Mouse (Mus musculus) urinary bladder, adult 2 months (tissue): Measurements from ENCODE around the gene Cacng1. TPM values are rescaled to one million over a fixed set of nuclear protein-coding genes. Genes with fewer than 3 reads are reported as not detected.

Experiments used
- DNase-seq: peaks from one replicate; pipeline ENCODE4 v3.0.0; 2022; ENCODE audit warnings: low spot score
- polyA plus RNA-seq: library from polyadenylated mRNA; depleted of rRNA; stranded (reverse); fragments of >200 nt; gene quantifications from 2 replicates; pipeline ENCODE4 v1.2.3, GENCODE M21; 2012; rRNA removed

The Cacng1 gene
- polyA plus RNA-seq = 0.06 TPM in 2 replicates

DNA sequence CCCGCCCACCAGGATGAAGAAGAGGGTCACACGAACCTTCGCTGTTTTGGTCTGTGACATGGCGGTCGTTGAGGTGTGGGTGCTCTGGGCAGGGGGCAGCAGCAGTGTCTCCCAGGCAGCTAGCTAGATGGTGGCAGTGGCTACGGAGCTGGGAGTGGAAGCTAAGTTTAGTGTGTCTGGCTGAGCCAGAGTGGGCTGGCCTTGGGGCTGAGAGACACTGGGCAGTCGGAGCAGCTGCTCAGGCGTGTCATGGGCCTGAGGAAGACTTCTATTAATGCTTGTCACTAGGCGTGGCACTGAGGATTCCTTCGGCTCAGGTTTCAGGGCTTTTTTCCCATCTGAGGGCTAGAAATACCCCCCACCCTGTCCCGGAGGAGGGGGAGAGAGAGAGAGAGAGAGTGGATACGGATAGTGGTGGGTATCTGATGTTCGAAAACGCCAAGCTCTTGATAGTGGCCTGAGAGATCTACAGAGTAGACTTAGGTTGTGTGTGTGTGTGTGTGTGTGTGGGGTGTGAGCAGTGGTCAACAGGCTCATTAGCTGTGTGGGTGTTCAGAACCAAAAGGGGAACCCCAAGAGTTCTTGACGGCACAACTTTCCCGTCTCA, at the start of gene Cacng1:
Gene Cacng1, minus strand, starts transcription at position 191 of the 607 bp plus-strand sequence.
- DNase-seq = no peak

DNA sequence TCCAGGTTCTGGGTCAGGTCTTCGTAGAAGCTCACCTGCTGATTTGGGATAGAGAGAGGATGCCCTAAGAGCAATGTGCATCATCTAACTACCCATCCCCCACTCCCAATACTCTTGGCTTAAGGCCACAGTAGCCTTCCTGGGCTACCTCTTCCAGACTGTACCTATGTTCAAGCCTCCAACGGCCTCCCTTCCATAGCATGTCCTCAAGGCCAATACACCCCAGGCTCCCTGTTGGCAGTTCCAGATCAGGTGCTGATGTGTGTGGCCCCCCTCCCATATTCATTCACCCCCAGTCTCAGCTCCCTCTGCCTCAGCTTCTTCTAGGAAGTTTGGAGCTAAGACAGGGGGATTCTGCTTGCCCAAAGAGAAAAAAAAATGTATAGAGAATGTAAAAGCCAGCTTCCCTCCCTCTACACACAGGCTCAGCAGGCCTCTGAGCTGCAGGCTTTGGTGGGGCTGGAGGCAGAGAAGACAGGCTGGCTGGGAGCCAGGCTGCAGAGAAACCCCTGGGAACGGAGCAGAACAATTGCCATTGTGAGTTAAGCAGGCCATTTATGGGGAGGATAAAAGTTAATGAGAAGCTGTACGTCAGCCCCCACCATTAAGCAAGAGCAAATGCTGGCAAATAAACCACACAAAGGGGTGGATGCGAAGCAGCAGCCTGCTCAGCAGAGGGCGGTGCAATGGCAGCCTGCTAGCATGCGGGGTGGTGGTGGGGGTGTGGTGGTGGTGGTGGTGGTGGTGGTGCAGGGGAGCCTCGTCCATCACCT, 46.6 kb upstream of the Cacng1 start:
- DNase-seq = no peak

DNA sequence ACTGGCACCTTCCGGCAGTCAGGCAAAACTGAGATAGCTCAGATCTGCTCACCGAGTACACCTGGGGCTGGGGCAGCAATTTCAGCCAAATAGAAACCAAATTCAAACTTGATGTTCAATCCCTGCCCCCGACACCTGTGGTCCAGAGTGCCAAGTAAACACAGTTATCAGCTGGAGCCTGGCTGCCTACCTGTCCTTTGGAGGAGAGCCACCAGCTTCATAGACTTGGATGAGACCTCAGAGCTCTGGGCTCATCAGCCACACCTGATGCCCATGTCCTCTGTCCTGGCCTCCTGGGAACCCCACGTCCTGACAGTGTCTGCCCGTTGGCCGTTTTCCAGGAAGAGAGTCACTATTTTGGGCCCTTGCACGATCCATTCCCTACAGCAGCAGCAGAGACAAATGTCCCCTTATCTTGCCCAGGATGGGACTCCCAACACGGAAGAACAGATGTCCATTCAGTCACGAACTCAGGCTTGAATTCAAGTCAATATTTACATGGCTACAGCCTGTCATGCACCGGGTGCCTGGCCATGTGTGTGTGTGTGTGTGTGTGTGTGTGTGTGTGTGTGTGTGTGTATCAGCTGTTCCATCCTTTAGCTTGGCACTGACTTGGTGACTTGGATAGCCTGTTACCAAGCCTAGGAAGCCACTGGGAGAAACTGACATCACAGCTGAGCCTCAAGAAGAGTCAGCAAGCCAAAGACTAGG, 45.6 kb upstream of the Cacng1 start:
- no peak for DNase-seq

DNA sequence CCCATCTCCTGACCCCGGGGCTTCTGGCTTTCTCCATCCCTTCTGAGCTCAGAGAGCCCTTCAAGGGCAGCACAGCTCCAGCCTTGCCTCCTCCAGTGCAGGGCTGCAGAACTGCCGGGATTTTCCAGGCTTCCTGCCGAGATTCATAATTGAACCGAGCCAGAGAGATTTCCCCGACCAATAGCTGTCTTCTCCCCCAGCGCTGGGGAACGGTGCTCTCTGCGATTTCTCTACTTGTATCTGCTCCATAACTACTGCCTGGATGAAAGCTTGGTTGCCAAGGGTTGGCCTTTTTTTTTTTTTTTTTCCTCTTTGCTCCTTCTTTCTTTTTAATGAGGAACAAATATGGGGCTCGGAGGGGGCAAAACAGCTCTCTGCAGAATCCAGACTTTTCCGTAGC, 43.7 kb upstream of the Cacng1 start:
- DNase-seq = no peak

DNA sequence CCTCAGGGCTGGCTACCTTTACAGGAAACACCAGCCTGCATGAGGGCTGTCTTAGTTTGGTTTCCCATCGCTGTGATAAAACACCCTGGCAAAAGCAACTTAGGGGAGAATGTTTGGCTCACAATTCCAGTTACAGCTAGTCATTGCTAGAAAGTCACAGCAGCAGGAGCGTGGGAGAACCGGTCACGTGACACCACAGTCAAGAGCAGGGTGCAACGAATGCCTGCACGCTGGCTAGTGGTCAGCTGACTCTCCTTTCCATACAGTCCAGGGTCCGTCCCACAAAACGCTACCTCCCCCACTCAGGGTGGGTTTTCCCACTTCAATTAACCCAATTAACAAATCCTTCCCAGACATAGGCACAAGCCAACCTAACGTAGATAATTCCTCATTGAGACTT, 43.2 kb upstream of the Cacng1 start:
- DNase-seq = no peak

DNA sequence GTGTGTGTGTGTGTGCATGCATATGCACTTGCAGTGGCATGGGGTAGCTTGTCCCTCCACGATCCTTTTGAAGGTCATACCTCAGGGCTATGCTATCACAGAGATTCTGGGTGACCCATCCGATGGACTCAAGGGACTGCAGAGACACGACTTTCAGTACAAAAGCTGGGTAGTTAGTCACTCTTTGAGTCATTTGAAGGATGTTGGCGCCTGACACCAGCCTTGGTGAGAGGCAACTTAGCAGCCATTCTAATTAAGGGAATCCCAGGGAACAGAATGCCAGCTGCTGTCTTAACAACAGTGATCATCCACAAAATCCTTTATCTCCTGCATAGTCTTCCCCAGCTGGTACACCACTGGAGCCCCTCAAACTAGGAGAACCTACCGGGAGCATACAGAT, 32.8 kb upstream of the Cacng1 start:
- DNase-seq = no peak

DNA sequence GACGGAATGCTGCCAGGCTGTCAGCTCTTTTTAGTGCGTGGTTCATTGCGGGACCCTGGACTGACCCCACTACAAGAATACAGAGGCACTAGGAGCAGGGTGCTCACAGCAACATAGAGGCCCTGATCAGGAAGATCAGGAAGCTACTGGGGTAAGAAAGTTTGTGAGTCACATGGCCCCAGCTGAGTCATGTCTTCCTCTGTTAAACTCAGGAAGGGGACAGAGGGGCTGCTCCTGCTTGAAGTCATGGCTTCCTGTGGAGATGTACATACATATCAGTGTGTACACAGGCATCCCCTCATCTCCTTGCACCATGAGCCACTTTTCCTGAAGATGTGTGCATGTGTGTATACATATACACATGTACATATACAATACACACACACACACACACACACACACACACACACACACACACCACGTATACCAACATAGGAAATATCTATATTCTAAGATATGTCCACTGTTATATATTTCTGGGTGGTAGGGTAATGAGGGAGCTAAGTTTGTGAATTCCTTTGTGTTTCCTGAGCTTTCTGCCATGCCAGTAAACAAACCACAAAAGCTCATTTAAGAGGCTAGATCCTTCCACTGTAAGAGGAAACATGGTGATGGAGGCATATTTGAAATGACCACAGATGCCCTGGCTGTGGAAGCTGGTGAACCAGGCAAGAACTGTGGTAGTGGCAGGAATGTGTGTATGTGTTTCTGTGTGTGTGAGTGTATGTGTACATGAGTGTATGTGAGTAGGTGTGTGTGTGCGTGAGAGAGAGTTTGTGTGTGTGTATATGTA, 32.1 kb upstream of the Cacng1 start:
- no peak for DNase-seq

DNA sequence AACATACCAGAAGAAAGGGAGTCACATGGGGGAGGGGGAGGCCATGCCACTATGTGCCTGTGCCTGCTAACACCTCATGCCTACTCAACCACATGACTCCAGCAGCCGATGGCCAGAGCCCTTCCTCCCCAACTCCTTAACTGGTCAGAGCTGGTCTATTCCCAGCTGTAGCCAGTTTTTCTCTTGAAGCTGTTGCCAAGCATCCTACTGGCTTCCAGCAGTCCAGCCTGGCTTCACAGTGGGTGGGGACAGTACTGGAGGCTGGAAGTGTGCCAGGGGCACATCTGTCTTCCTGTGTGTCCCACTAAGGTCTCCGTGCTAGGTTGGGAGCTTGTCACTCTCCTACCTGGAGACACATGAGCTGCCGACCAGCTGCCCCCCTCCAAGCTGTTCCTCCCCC, 26.8 kb upstream of the Cacng1 start:
- no peak for DNase-seq

DNA sequence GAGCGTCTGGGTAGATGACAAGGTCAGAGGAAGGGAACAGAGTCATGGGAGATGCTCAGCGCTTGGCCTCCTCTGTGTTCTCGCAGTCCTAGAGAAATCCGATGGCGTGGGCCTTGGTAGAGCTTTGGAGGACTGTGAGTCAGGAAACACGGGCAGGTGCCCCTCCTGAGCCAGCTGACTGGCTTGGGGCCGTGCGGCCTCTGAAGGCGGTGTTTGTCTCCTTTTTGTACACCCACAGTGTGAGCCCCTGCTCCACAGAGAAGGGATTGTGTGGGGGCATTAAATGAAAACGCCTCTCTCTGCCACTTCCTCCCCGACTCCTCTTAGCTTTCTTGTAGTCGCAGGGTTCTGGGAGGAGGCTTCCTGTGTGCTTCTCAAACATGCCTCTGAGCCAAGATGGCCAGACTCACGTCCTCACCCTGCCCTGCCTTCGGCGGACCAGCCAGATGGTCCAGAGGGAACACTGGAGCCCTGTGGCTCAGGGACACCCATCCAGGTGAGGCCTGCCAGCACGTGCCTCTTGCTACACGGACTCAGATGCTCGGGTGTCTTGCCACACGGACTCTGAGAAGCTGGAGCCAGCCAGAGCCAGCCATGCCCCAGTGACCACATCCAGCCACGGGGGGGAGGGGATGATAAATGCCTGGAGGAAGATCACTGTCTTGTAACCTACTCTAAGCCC, 22.2 kb upstream of the Cacng1 start:
- no peak for DNase-seq

DNA sequence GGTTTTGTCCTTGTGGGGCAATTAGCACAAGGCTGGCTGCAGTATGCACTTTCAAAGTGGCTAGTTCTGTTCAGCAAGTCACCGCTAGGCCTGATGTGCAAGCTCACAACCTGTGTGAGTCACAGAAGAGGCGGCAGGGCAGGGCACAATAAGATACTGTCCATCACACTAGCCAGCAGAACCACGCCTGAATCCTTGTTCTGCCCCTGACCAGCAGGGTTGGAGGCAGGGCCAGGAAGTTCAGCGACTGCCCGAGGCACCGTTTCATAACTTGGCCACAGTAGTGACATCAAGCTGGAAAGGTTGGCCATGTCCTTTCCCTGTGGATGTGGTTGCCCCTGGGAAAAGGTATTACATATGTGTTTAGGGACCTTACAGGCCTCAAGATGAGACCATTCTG, 21.6 kb upstream of the Cacng1 start:
- no peak for DNase-seq

DNA sequence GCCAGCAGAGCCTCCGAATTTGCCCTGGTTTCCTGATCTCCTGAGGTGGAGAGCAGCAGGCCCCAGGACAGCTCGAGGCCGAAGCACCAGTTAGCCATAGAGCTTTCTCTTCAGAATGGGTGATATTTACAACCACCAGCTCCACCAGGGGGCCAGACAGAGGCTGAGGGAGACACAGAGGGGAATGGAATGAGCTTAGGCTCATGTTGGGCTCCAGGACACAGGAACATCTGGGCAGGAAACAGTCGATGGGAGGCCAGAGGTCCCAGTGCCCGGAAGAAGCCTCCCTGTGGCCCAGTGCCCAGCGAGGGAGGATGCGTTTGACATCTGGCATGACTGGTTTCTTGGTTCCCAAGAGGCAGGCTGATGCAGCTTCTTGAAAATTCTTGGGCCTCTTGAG, 17.8 kb upstream of the Cacng1 start:
- DNase-seq = no peak

DNA sequence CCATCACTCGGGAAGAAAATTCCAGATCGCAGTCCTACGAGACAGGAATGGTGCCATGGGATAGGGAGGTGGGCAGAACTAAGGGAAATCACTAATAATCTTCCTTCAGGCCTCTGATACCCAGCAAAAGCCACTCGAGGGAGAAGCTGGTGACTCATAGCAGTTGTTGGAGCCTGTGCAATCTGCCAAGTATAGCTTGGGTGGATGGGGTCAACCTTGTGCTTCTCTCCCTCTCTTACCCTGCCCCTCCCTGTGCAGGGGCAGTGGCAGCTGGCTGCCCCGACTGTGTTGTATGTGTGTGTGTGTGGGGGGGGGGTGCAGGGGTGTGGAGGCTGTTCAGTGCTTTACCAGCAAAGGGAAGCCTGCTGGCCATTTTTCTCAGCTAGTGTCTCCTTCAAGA, 15.2 kb upstream of the Cacng1 start:
- DNase-seq = no peak

DNA sequence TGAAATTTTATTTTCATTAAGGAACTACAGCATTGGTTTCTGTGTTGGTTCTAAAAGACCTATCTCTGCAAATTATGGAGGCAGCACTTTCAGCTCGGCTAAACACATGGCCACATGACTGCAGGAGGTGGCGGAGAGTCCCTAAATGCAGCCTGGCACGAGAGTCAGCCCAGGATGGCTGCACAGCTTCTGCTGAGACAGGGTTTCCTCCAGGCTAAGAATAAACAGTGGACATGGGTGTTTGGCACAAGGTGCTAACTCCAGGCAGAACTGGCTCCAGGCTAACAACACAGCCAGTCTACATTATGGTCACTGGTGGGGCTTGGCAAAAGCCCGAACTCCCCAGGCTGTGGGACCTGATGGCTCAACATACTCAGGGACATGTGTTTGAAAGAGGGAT, 14.6 kb upstream of the Cacng1 start:
- no peak for DNase-seq

DNA sequence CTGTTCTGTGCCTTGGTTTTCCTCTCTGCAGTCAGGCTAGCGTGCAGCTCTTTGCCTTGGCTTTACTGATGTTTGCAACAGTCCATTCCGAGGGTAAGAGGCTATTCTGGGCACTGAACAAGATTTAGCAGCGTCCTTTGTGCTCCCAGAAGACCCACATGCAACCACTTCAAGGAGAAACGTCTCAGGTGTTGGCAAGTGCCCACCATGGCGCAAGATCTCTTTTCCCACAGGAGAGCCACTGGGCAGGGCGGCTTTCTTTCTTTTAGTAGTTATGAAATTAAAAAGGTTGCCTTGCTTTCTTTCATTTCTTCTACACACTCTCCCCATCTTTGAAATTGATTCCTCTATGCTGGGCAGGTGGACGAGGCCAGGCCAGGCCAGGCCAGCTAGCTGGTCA, 12.8 kb upstream of the Cacng1 start:
- DNase-seq = no peak

DNA sequence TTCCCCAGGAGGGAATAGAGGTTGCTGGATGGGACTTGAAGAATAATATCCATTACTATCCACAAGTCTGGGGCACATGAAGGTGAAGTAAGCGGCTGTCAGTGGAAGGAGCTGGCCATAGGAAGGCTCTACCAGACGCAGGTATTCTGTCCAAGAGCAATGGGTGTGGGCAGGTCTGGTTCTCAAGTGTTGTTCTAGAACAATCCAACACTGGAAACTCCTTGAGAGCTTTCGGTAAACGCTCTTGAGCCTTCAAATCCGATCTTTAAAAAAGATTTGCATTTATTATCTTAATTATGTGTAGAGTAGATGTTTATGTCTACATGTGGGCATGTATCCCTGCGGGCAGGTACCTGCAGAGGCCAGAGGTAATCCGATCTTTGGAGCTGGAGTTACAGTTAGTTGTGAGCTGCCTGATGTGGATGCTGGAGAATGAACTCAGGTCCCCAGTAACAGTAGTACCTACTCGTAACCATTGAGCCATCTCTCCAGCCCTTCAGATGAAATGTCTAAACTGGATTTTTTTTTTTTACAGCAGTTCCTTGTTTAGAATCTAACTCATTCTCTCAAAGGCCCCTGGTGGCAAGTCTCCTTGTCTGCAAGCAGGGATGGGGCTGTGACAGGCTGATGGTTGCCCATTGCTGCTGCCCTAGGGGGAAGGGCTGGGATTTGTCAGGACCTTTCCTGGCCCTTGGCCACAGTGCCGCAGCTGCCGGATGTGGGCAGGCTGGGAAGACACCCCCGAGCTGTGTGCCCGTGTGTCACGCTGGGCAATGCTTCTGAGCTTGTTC, 11.9 kb upstream of the Cacng1 start:
- DNase-seq = no peak

DNA sequence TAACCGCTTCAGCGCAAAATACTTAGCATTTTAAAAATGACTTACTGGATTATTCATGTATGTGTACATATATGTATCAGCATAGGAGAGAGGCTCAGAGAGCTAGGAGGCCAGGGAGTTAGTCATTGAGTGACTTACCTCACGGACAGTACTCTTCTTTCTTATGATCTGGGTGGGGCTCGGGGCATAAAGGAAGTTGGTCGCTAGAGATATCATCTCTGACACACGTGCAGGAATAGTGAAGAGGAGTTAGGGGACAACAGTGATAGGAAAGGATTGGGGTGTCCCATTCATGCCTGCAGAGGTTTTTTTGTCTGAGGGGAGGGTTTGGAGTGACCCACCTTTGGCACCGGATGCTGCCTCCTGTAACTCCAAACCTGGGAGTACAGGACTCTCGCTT, 8.3 kb upstream of the Cacng1 start:
- no peak for DNase-seq

DNA sequence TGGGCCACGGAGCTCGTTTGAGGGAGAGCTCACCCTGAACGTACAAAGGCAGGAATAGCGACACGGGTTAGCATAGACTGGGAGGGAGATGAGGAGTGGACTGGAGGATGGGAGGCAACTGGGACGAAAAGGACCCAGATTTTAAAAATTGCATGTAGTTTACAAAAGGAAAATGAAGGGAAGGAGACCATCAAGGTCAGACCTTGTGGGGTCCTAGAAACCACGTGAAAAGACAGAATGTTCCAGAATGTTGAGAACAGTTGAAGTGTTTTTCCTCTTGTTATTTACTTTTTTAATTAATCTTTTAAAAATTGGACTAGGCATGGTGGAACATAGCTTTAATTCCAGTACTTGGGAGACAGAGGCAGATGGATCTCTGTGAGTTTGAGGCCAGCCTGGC, 4.7 kb upstream of the Cacng1 start:
- no peak for DNase-seq

DNA sequence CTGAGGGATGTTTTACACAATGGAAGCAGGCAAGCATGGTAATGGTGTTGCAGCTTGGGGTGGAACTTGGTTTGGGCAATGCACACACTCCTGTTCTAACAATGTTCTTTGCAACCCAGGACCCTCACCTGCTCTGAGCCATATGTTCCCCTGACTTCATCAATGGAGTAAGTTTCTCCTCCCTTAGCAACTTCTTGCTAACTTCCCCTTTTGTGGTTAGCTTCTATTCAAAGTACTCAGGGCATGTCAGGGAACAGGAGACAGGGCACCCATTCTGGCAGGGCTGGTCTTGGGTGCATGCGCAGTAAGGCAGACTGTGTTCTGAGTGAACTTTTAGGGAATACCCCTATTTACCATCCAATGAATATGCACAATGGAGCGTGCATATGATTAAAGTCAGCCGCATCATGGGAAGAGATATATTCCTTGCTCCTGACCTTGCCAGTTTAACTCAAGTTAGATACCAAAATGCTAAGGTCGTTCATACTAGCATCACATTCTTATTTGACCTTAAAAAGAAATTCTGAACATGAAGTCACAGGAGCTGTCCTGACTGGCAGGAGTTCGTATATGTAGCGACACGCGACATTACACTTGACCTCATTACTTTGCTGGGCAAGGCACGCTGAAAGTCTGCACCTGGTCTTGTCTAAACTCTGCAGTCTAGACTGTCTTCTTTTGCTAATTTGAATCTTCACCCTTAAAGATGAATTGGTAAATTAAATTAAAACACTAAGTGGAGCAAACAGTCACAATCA, 4.1 kb upstream of the Cacng1 start:
- DNase-seq = no peak

DNA sequence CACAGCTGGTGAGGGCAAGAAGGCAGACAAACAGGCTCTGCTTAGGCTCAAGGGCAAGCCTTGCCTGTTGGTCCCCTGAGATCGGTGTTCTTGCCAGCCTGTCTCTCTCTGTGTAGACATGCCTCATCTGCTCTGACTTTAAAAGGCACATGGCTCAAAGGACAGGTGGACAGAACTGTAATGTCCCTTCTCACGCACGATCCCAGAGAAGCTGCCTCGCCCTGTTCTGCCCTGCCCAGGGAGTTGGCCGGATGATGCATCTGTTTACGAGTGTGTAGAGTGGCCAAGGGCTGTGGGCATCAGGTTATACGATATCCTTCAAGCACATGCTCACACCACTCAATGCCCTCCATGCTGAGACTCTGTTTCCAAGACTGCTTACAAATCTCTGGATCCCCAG, 2.0 kb downstream of the Cacng1 start:
- DNase-seq = no peak

DNA sequence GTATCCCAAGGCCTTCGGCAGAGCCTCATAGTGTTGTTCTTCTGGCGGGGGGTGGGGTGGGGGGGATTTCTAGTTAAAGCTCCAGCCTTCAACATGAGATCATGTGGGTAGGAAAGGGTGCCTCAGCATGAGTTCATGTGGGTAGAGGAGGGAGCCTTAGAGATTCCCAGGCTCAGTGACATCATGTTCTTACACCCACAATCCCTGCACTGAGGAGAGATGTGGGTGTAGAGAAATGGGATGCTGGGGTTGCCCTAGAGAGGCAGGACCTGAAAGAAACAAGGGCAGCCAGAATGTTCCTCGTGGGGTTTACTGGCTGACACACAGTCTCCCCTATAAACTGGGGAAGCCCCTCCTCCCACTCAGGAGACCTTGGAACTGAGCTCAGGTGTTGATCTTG, 5.9 kb downstream of the Cacng1 start:
- DNase-seq = no peak
